Mouse (Mus musculus): Measurements from ENCODE around the gene Syf2. TPM values are rescaled to one million over a fixed set of nuclear protein-coding genes. Genes with fewer than 3 reads are reported as not detected.

Syf2 gene
- total and polyA plus RNA-seq, 3 experiments = 94.6 to 165 (median 103) TPM

- peak; percentile 86 for DNase-seq (ENCODE audit: low read depth, low spot score)
- no peaks in the 10 kb centered on the region for H3K79me2 ChIP-seq (ENCODE audit: control insufficient read depth, insufficient read depth, low read length, poor library complexity)
- H3K4me1 ChIP-seq (ENCODE audit: control insufficient read depth in 1 of 2, insufficient read depth in 2 of 2, low read length in 2 of 2) = no peaks in the 10 kb centered on the region
- no peak overlapping the region for H3K27ac ChIP-seq (ENCODE audit: control insufficient read depth, low read depth, low read length)
- peak overlapping the region; percentile 52 to 69 for H3K4me3 ChIP-seq (ENCODE audit: control insufficient read depth in 1 of 2, insufficient read depth in 1 of 2, low read depth in 2 of 2, low read length in 2 of 2)
- peak overlapping the region; percentile 44 for H3K9ac ChIP-seq (ENCODE audit: control insufficient read depth, low read depth, low read length, poor library complexity, severe bottlenecking)
- no peaks in the 10 kb centered on the region for H3K9me3 ChIP-seq (replicated peaks; ENCODE audit: insufficient read depth, low read length)
- no peak for TF ChIP-seq POLR2AphosphoS2 (IDR thresholded peaks at IDR 0.05; ENCODE audit: low read length)
- TF ChIP-seq MYC (IDR thresholded peaks at IDR 0.05; ENCODE audit: low read depth, low read length) = peak; percentile 78
- peak; percentile 67 for TF ChIP-seq GATA1 (IDR thresholded peaks at IDR 0.05; ENCODE audit: low read depth, low read length)
- no peak for TF ChIP-seq ZKSCAN1 (IDR thresholded peaks at IDR 0.05; ENCODE audit: low read depth, low read length)
- TF ChIP-seq RAD21 (IDR thresholded peaks at IDR 0.05; ENCODE audit: low read depth, low read length) = peak; percentile 97
- TF ChIP-seq E2F4 (IDR thresholded peaks at IDR 0.05; ENCODE audit: borderline replicate concordance, low read depth, low read length) = no peak
- TF ChIP-seq ETS1 (IDR thresholded peaks at IDR 0.05; ENCODE audit: low read depth, low read length) = peak; percentile 69
- TF ChIP-seq MAX (IDR thresholded peaks at IDR 0.05; ENCODE audit: low read length) = peak; percentile 83; the same call in 1 of the 2 replicates
- peak; percentile 29; the same call in 1 of the 2 replicates for TF ChIP-seq SIN3A (IDR thresholded peaks at IDR 0.05; ENCODE audit: low read length)
- TF ChIP-seq ZNF384 (IDR thresholded peaks at IDR 0.05; ENCODE audit: low read depth, low read length) = no peak
- peak; percentile 85 for TF ChIP-seq ZC3H11A (IDR thresholded peaks at IDR 0.05; ENCODE audit: low read depth, low read length)
- TF ChIP-seq RCOR1 (IDR thresholded peaks at IDR 0.05; ENCODE audit: low read depth, low read length) = peak; percentile 19; the same call in 1 of the 2 replicates
- peak; percentile 86 for TF ChIP-seq SMC3 (IDR thresholded peaks at IDR 0.05; ENCODE audit: low read depth, low read length)
- peak; percentile 92 for TF ChIP-seq USF1 (IDR thresholded peaks at IDR 0.05; ENCODE audit: low read depth, low read length)
- TF ChIP-seq TBP (IDR thresholded peaks at IDR 0.05; ENCODE audit: low read depth, low read length) = peak; percentile 87
- TF ChIP-seq POLR2AphosphoS5 (IDR thresholded peaks at IDR 0.05; ENCODE audit: borderline replicate concordance, low read depth, low read length) = no peak
- TF ChIP-seq BHLHE40 (IDR thresholded peaks at IDR 0.05; ENCODE audit: borderline replicate concordance, low read depth, low read length) = peak; percentile 90
- peak; percentile 85 to 96 (median 91) for TF ChIP-seq CTCF (IDR thresholded peaks at IDR 0.05 in 2 of 3, conservative IDR thresholded peaks at IDR 0.05 in 1 of 3; ENCODE audit: control insufficient read depth in 1 of 3, insufficient read depth in 1 of 3, low read depth in 2 of 3, low read length in 3 of 3, poor library complexity in 1 of 3, severe bottlenecking in 1 of 3)
- TF ChIP-seq MEF2A (IDR thresholded peaks at IDR 0.05; ENCODE audit: extremely low read depth, insufficient replicate concordance, low read depth, low read length, poor library complexity, severe bottlenecking) = peak; percentile 75
- 0 out of 4 replicates have a peak, but pooled peaks of 1 of the 2 experiments have one; percentile 19 for TF ChIP-seq EP300 (IDR thresholded peaks at IDR 0.05; ENCODE audit: low read depth in 1 of 2, low read length in 2 of 2)
- no peak for TF ChIP-seq JUND (IDR thresholded peaks at IDR 0.05; ENCODE audit: low read depth, low read length)
- peak; percentile 18 to 69; a peak in 1 of 4 replicates for TF ChIP-seq USF2 (IDR thresholded peaks at IDR 0.05; ENCODE audit: borderline replicate concordance in 1 of 2, insufficient read depth in 1 of 2, low read depth in 1 of 2, low read length in 2 of 2)
- peak; percentile 60; the same call in 1 of the 2 replicates for TF ChIP-seq MXI1 (IDR thresholded peaks at IDR 0.05; ENCODE audit: low read depth, low read length)
- peaks cover 3 to 4% of the 10 kb centered on the region in 2 experiments; a peak in 3 of 4 replicates for H3K27me3 ChIP-seq (ENCODE audit: control insufficient read depth in 1 of 2, insufficient read depth in 2 of 2, low read length in 2 of 2)
- H3K36me3 ChIP-seq (ENCODE audit: control insufficient read depth in 1 of 2, insufficient read depth in 2 of 2, low read length in 2 of 2) = no peaks in the 10 kb centered on the region
Measured at GRCm38 (mm10) chr4:134946024-134946744, 15.5 kb downstream of the Syf2 start.

All from MEL (cell line).